Mouse (Mus musculus): ENCODE measurements around the gene Mpo.
A peak's percentile ranks its signal among the peaks of the same experiment; 100 is the strongest.

Mpo gene

GRCm38 (mm10) chr11:87805448-87805847 is 12.1 kb downstream of the Mpo start:
- no peak for DNase-seq (ENCODE audit: low spot score)

- DNase-seq (ENCODE audit: low spot score) = no peak
Observed at GRCm38 (mm10) chr11:87807433-87807832, 14.1 kb downstream of the Mpo start.

GRCm38 (mm10) chr11:87808236-87808635 is 14.9 kb downstream of the Mpo start:
- DNase-seq (ENCODE audit: low spot score) = no peak

- DNase-seq (ENCODE audit: low spot score) = no peak
Observed at GRCm38 (mm10) chr11:87811396-87811795, 18.0 kb downstream of the Mpo start.

GRCm38 (mm10) chr11:87814831-87815230 is 21.4 kb downstream of the Mpo start:
- DNase-seq (ENCODE audit: low spot score) = no peak

- DNase-seq (ENCODE audit: low spot score) = no peak
Observed at GRCm38 (mm10) chr11:87816707-87817442, 23.5 kb downstream of the Mpo start.

GRCm38 (mm10) chr11:87817443-87817773 is 24.0 kb downstream of the Mpo start:
- no peak for DNase-seq (ENCODE audit: low spot score)

- DNase-seq (ENCODE audit: low spot score) = no peak
Observed at GRCm38 (mm10) chr11:87821502-87821901, 28.1 kb downstream of the Mpo start.

GRCm38 (mm10) chr11:87828239-87828900 is 35.0 kb downstream of the Mpo start, which contains the start of gene Lpo:
Gene Lpo (minus strand): TSS chr11:87828289.
- no peak for DNase-seq (ENCODE audit: low spot score)

GRCm38 (mm10) chr11:87840676-87841075 is 47.3 kb downstream of the Mpo start:
- peak; percentile 64 for DNase-seq (ENCODE audit: low spot score)

GRCm38 (mm10) chr11:87841436-87841835 is 48.1 kb downstream of the Mpo start:
- DNase-seq (ENCODE audit: low spot score) = no peak

GRCm38 (mm10) chr11:87846968-87847600 is 53.7 kb downstream of the Mpo start:
- no peak for DNase-seq (ENCODE audit: low spot score)

GRCm38 (mm10) chr11:87847884-87848283 is 54.5 kb downstream of the Mpo start:
- DNase-seq (ENCODE audit: low spot score) = no peak

GRCm38 (mm10) chr11:87852690-87853596 is 59.6 kb downstream of the Mpo start, which contains the start of gene Mks1:
Gene Mks1 (plus strand): TSS chr11:87853215.
- peak; percentile 90 for DNase-seq (ENCODE audit: low spot score)

- DNase-seq (ENCODE audit: low spot score) = no peak
Observed at GRCm38 (mm10) chr11:87853597-87853954, 60.2 kb downstream of the Mpo start.

All from lung, postnatal 25 days (tissue).